22 mouse cellular contexts compared by ENCODE assay signal in genomic region chr12:104797905-104798304, GRCm38 (mm10). TPM values are rescaled to one million over a fixed set of nuclear protein-coding genes. Genes with fewer than 3 reads are reported as not detected.
DNase-seq lines count a peak whose midpoint lies in the region; ATAC-seq lines count a peak whose summit lies in the region.
"Had no signal": no experiment of that assay in that cellular context is flagged by ENCODE, and none has a peak within 500 bp of the region (broad histone marks: within the 10 kb centered on the region; RNA-seq: fewer than 3 reads in every experiment).

No protein-coding gene starts in this region.

- H3K4me3 ChIP-seq in liver, embryonic 12.5 days = no peak overlapping the region
- no peak overlapping the region for H3K4me3 ChIP-seq in liver, embryonic 11.5 days (ENCODE audit: low read depth, low read length)
- H3K4me3 ChIP-seq in liver, embryonic 16.5 days (ENCODE audit: low read depth, low read length) = no peak overlapping the region
- H3K4me3 ChIP-seq: embryonic facial prominence, embryonic 13.5 days; embryonic facial prominence, embryonic 15.5 days; erythroblast, embryonic 14.5 days; forebrain, embryonic 10.5 days; forebrain, embryonic 12.5 days had no signal

- H3K9me3 ChIP-seq in liver, embryonic 12.5 days (replicated peaks) = peaks cover 15% of the 10 kb centered on the region
- peaks cover 3% of the 10 kb centered on the region; the same call in 1 of the 2 replicates for H3K9me3 ChIP-seq in liver, embryonic 11.5 days (ENCODE audit: control insufficient read depth, low read length)
- peaks cover 2% of the 10 kb centered on the region for H3K9me3 ChIP-seq in liver, embryonic 16.5 days (replicated peaks; ENCODE audit: control insufficient read depth, low read length)

- H3K27me3 ChIP-seq in liver, embryonic 12.5 days (replicated peaks) = no peaks in the 10 kb centered on the region
- H3K27me3 ChIP-seq in liver, embryonic 11.5 days (replicated peaks; ENCODE audit: control insufficient read depth, insufficient read depth, low read length) = no peaks in the 10 kb centered on the region
- H3K27me3 ChIP-seq in liver, embryonic 16.5 days (ENCODE audit: control insufficient read depth, insufficient read depth, low read depth, low read length) = no peaks in the 10 kb centered on the region
- H3K27me3 ChIP-seq: embryonic facial prominence, embryonic 13.5 days; embryonic facial prominence, embryonic 15.5 days; forebrain, embryonic 12.5 days had no signal

- H3K27ac ChIP-seq in liver, embryonic 12.5 days = no peak overlapping the region
- H3K27ac ChIP-seq in liver, embryonic 11.5 days (ENCODE audit: low read depth, low read length) = no peak overlapping the region
- no peak overlapping the region for H3K27ac ChIP-seq in liver, embryonic 16.5 days (ENCODE audit: low read length)
- H3K27ac ChIP-seq: embryonic facial prominence, embryonic 13.5 days; embryonic facial prominence, embryonic 15.5 days; forebrain, embryonic 10.5 days; forebrain, embryonic 12.5 days had no signal

- no peak for DNase-seq in liver, embryonic 11.5 days (ENCODE audit: low spot score)
- DNase-seq in kidney, postnatal 4 days = no peak
- DNase-seq in testis, postnatal 10 days (ENCODE audit: low spot score) = no peak
- DNase-seq: adrenal gland, adult 2 months; adrenal gland, postnatal 10 days; adrenal gland, postnatal 25 days; cerebellum, adult 11 months; cerebellum, adult 18-20 months; cerebellum, adult 8-10 months; cerebellum, adult 9-11 months; cerebellum, postnatal 14 days; cerebellum, postnatal 36 days; embryo, embryonic 11 days had no signal

- 79% methylated on average over 6 of the region's 6 CpGs for WGBS in liver, embryonic 12.5 days (ENCODE audit: insufficient replicate concordance)
- WGBS in liver, embryonic 11.5 days = 87% methylated on average over 6 of the region's 6 CpGs
- 72% methylated on average over 6 of the region's 6 CpGs for WGBS in liver, embryonic 16.5 days (ENCODE audit: insufficient replicate concordance)

- H3K9ac ChIP-seq in liver, embryonic 12.5 days = no peak overlapping the region
- H3K9ac ChIP-seq in liver, embryonic 11.5 days (ENCODE audit: low read depth, low read length) = no peak overlapping the region
- H3K9ac ChIP-seq in liver, embryonic 16.5 days (ENCODE audit: low read depth, low read length) = no peak overlapping the region
- H3K9ac ChIP-seq: embryonic facial prominence, embryonic 13.5 days; embryonic facial prominence, embryonic 15.5 days; forebrain, embryonic 12.5 days had no signal

- H3K36me3 ChIP-seq in liver, embryonic 12.5 days = no peaks in the 10 kb centered on the region
- no peaks in the 10 kb centered on the region for H3K36me3 ChIP-seq in liver, embryonic 11.5 days (ENCODE audit: control insufficient read depth, insufficient read depth, low read length)
- H3K36me3 ChIP-seq in liver, embryonic 16.5 days (ENCODE audit: control insufficient read depth, insufficient read depth) = no peaks in the 10 kb centered on the region

- H3K4me1 ChIP-seq in liver, embryonic 12.5 days = no peaks in the 10 kb centered on the region
- no peaks in the 10 kb centered on the region for H3K4me1 ChIP-seq in liver, embryonic 11.5 days (replicated peaks; ENCODE audit: control insufficient read depth, insufficient read depth, low read length)
- no peaks in the 10 kb centered on the region for H3K4me1 ChIP-seq in liver, embryonic 16.5 days (ENCODE audit: control insufficient read depth, low read depth, low read length)

- 0 out of 2 replicates have a peak, but pooled peaks have one; percentile 21 for ATAC-seq in liver, embryonic 12.5 days
- no peak for ATAC-seq in liver, embryonic 11.5 days (replicated peaks; ENCODE audit: low FRiP score)
- peak; percentile 71 for ATAC-seq in liver, embryonic 16.5 days (ENCODE audit: low read depth)
- ATAC-seq: forebrain, embryonic 14.5 days; forebrain, embryonic 16.5 days had no signal

- H3K4me2 ChIP-seq in liver, embryonic 12.5 days = no peak overlapping the region
- no peak overlapping the region for H3K4me2 ChIP-seq in liver, embryonic 11.5 days
- no peak overlapping the region for H3K4me2 ChIP-seq in liver, embryonic 16.5 days (ENCODE audit: low read depth, low read length)
- H3K4me2 ChIP-seq: embryonic facial prominence, embryonic 13.5 days; embryonic facial prominence, embryonic 15.5 days; forebrain, embryonic 12.5 days had no signal

RNA-seq across cellular contexts. Expression of gene Dicer1, which starts 46.2 kb away (rescaled TPM):
- 22.5 and 23.1 TPM in 2 replicates for polyA plus RNA-seq in liver, embryonic 12.5 days (2016; fragmentation: Nextera tagmentation; extraction: Ambion mirVana)
- polyA plus RNA-seq in liver, embryonic 11.5 days (2014; fragmentation: Nextera tagmentation; extraction: Ambion mirVana) = 13.8 and 15.4 TPM in 2 replicates
- 3.4 and 4.7 TPM in 2 replicates for polyA plus RNA-seq in liver, embryonic 16.5 days (2015; fragmentation: Nextera tagmentation; extraction: Ambion mirVana)
